Mouse (Mus musculus): ENCODE measurements around the gene Olfr131. TPM values are rescaled to one million over a fixed set of nuclear protein-coding genes. Genes with fewer than 3 reads are reported as not detected.
"Not testable (repeated sequence)": the region's sequence is repeated elsewhere in the genome, so short reads cannot be mapped to it uniquely, and the experiment has no call there.

Olfr131 gene
- not detected in 2 replicates for polyA plus RNA-seq (2016; fragmentation: Nextera tagmentation; extraction: Ambion mirVana)

DNA sequence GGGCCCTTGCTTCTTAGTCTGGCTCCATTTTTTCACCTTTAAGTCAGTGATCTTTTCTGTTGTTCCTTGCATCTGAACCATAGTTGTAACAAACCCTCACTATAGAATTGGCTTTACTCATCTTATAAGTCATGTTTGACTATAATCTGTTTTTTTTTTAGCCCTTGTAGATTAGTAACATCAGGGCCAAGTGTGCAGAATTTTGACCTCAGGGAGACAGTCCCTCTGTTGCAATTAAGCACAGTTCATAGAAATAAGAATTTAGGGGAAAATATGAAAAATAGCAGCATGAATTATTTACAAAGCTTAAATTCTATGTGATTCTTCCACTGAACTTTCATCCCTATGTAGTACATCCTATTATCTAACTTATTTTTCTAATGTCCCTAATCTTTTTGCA lies at the start of gene Olfr131:
Gene Olfr131 (minus strand): TSS at position 101 of the 400 bp plus-strand sequence.
- Histone ChIP-seq H3K27me3 (no peaks in the 10 kb centered on the region), H3K4me1 (replicated peaks) (no peaks in the 10 kb centered on the region), H3K27ac (no peak within 1 kb of the TSS), H3K4me2 (no peak within 1 kb of the TSS), H3K4me3 (replicated peaks) (no peak within 1 kb of the TSS), H3K36me3 (no peaks in the 10 kb centered on the region), H3K9ac (replicated peaks) (no peak within 1 kb of the TSS), H3K9me3 (no peaks in the 10 kb centered on the region)
- ATAC-seq (ENCODE audit: insufficient number of reproducible peaks, insufficient read depth, low FRiP score, low TSS enrichment, low read depth): no peak

DNA sequence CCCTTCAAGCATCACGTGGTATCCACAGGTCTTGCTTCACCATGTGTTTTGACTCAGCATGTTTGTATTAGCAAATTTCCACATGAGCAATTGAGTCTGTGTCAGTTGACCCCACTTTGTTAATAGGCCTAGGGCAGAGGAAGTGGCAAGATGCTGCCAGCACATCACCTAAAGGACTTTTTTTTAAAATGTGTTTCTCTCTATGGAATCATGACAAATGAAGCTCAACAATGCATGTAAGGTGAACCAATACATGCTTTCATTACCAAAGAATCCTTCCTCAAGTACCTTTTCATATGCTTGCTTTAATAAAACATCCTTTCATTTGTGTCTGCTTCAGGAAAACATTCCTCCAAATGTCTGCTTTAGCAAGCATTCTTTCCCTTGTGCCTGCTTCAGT lies 45.9 kb upstream of the Olfr131 start, which contains the start of gene Olfr132:
Gene Olfr132 (minus strand): TSS at position 101 of the 400 bp plus-strand sequence.
- no peak within 1 kb of the TSS for H3K9ac ChIP-seq (replicated peaks)
- H3K27me3 ChIP-seq: no peaks in the 10 kb centered on the region
- 58% methylated on average over 1 of the region's 1 CpGs for WGBS
- H3K4me1 ChIP-seq (replicated peaks): no peaks in the 10 kb centered on the region
- no peak within 1 kb of the TSS for H3K27ac ChIP-seq
- H3K4me3 ChIP-seq (replicated peaks): no peak within 1 kb of the TSS
- ATAC-seq (ENCODE audit: insufficient number of reproducible peaks, insufficient read depth, low FRiP score, low TSS enrichment, low read depth): no peak
- H3K4me2 ChIP-seq: no peak within 1 kb of the TSS
- no peaks in the 10 kb centered on the region for H3K9me3 ChIP-seq
- H3K36me3 ChIP-seq: no peaks in the 10 kb centered on the region

DNA sequence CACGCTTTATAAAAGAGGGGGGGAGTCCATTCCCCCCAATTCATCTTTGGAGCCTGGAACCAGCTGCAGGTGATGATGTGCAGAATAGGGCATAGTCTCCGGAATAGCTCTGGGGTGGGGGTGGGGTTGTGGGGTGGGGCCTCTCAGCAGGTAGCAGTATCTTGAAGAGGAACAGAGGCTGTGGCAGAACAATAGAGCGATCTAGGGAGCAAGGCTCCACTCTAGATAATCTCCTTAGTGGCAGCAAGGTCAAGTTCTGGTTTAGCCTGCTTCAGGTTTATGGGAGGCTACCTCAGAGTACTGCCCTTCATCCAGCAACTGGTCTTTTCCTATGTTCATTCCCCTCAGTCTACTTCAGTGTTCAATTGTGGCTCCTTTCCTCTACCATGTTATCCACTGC lies 36.9 kb upstream of the Olfr131 start:
- H3K27me3 ChIP-seq; H3K4me2 ChIP-seq; H3K27ac ChIP-seq; ATAC-seq (ENCODE audit: insufficient number of reproducible peaks, insufficient read depth, low FRiP score, low TSS enrichment, low read depth); H3K9ac ChIP-seq (replicated peaks); H3K4me1 ChIP-seq (replicated peaks); H3K4me3 ChIP-seq (replicated peaks); H3K36me3 ChIP-seq: not testable (repeated sequence)
- H3K9me3 ChIP-seq: peaks cover 15% of the 10 kb centered on the region; the same call in 1 of the 2 replicates
- 76% methylated on average over 3 of the region's 3 CpGs for WGBS

DNA sequence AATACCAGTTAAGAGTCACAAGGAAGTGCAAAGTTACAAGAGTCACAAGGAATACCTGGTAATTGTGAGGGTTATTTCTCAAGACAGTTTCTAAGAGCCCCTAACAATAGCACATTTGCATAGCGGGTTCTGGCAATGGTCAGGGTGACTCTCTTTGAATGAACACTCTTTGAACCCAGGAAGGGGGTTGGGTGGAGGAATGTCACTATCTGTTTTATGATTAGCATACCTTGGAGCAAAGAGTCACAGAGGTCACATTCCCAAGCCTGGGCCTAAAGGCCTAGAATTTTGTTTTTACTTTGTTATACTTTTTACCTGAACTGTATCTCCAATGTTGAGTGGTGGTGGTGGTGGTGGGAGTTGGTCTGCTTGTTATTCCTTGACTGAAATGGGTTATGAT lies 35.7 kb upstream of the Olfr131 start:
- H3K4me1 ChIP-seq (replicated peaks); H3K27me3 ChIP-seq; H3K36me3 ChIP-seq; H3K9ac ChIP-seq (replicated peaks); H3K4me3 ChIP-seq (replicated peaks); ATAC-seq (ENCODE audit: insufficient number of reproducible peaks, insufficient read depth, low FRiP score, low TSS enrichment, low read depth); H3K4me2 ChIP-seq; H3K27ac ChIP-seq: not testable (repeated sequence)
- peaks cover 15% of the 10 kb centered on the region; the same call in 1 of the 2 replicates for H3K9me3 ChIP-seq
- 79% methylated on average over 1 of the region's 1 CpGs for WGBS

DNA sequence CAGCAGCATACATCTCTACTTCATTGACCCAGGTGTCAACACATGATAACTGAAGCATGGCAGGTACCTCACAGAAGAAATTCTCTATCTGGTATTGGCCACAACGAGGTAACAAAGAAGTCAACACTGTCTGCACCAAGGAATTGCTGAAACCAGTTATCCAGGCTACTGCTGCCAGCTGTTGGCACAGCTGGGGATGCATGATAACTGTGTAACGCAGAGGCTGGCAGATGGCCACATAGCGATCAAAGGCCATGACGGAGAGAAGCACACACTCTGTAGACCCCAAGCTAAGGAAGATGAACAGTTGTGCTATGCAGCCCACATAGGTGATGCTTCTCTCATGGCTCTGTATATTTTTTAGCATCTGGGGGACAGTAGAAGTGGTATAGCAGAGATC lies 6.1 kb downstream of the Olfr131 start:
- H3K27ac ChIP-seq: no peak overlapping the region
- no peak overlapping the region for H3K4me3 ChIP-seq (replicated peaks)
- no peaks in the 10 kb centered on the region for H3K36me3 ChIP-seq
- 85% methylated on average over 4 of the region's 4 CpGs for WGBS
- no peaks in the 10 kb centered on the region for H3K4me1 ChIP-seq (replicated peaks)
- H3K9ac ChIP-seq (replicated peaks): no peak overlapping the region
- H3K9me3 ChIP-seq: peaks cover 5% of the 10 kb centered on the region; the same call in 1 of the 2 replicates
- H3K27me3 ChIP-seq: no peaks in the 10 kb centered on the region
- no peak overlapping the region for H3K4me2 ChIP-seq
- no peak for ATAC-seq (ENCODE audit: insufficient number of reproducible peaks, insufficient read depth, low FRiP score, low TSS enrichment, low read depth)

DNA sequence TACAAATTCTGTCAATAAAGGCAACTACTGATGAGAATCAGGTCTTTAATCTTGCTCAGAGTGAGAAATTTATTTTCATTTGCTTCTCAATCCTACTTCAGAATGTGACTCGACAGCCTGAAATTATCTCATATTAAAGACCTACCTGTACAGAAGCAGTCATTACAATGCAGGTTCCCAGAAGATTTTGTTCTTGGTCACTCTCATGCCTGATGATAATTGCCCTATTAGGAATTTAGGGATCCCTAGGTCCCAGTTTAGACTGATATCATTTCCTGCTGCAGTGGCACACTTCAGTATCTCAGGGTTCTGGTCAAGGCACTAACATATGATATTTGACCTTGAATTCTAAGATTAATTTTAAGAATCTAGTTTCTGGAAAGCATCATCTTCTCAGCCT lies 24.9 kb downstream of the Olfr131 start, which contains the start of gene Olfr130:
Gene Olfr130 (plus strand): TSS at position 301 of the 400 bp plus-strand sequence.
- Histone ChIP-seq H3K27ac (no peak within 1 kb of the TSS), H3K27me3 (no peaks in the 10 kb centered on the region), H3K4me1 (replicated peaks) (no peaks in the 10 kb centered on the region), H3K36me3 (no peaks in the 10 kb centered on the region), H3K9me3 (no peaks in the 10 kb centered on the region), H3K4me3 (replicated peaks) (no peak within 1 kb of the TSS), H3K4me2 (no peak within 1 kb of the TSS), H3K9ac (replicated peaks) (no peak within 1 kb of the TSS)
- no peak for ATAC-seq (ENCODE audit: insufficient number of reproducible peaks, insufficient read depth, low FRiP score, low TSS enrichment, low read depth)
- 85% methylated on average over 1 of the region's 1 CpGs for WGBS

DNA sequence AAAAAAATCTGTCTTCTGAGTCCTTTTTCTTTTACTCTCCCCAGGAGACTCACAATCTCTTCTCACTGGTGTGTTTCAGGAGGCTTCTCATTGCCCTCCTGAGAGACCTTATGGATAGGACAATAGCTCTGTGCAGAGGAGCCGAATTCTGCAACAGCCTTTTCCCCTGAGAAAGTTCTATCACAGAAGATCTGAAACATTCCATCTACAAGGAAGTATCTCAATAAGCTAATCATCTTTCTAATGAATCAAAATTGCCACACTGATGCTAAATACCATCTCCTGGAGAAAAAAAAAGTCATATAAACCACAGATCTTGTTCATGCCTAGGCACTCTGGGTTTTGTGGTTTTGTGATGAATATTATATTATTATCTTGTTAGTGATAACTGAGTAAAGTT lies 28.5 kb downstream of the Olfr131 start, which contains the start of gene Olfr129:
Gene Olfr129 (minus strand): TSS at position 101 of the 400 bp plus-strand sequence.
- H3K4me1 ChIP-seq (replicated peaks): no peaks in the 10 kb centered on the region
- H3K4me2 ChIP-seq: no peak within 1 kb of the TSS
- no peaks in the 10 kb centered on the region for H3K36me3 ChIP-seq
- H3K9ac ChIP-seq (replicated peaks): no peak within 1 kb of the TSS
- WGBS: 79% methylated on average over 1 of the region's 1 CpGs
- H3K27me3 ChIP-seq: no peaks in the 10 kb centered on the region
- no peaks in the 10 kb centered on the region for H3K9me3 ChIP-seq
- ATAC-seq (ENCODE audit: insufficient number of reproducible peaks, insufficient read depth, low FRiP score, low TSS enrichment, low read depth): no peak
- no peak within 1 kb of the TSS for H3K4me3 ChIP-seq (replicated peaks)
- H3K27ac ChIP-seq: no peak within 1 kb of the TSS

Other genes starting within 250 kb of the Olfr131 start
- gene Olfr126, start 241.2 kb downstream of the Olfr131 start, polyA plus RNA-seq (2016; fragmentation: Nextera tagmentation; extraction: Ambion mirVana): not detected in 2 replicates
- gene Olfr127, start 188.3 kb downstream of the Olfr131 start, polyA plus RNA-seq (2016; fragmentation: Nextera tagmentation; extraction: Ambion mirVana): not detected in 2 replicates
- not detected in 2 replicates for gene Olfr128, start 168.1 kb downstream of the Olfr131 start, polyA plus RNA-seq (2016; fragmentation: Nextera tagmentation; extraction: Ambion mirVana)
- gene Olfr761, start 135.6 kb downstream of the Olfr131 start, polyA plus RNA-seq (2016; fragmentation: Nextera tagmentation; extraction: Ambion mirVana): not detected in 2 replicates
- not detected in 2 replicates for gene Olfr129, start 28.6 kb downstream of the Olfr131 start, polyA plus RNA-seq (2016; fragmentation: Nextera tagmentation; extraction: Ambion mirVana)
- gene Olfr130, start 24.8 kb downstream of the Olfr131 start, polyA plus RNA-seq (2016; fragmentation: Nextera tagmentation; extraction: Ambion mirVana): not detected in 2 replicates
- gene Olfr132, start 45.8 kb upstream of the Olfr131 start, polyA plus RNA-seq (2016; fragmentation: Nextera tagmentation; extraction: Ambion mirVana): not detected in 2 replicates
- gene Olfr133, start 56.6 kb upstream of the Olfr131 start, polyA plus RNA-seq (2016; fragmentation: Nextera tagmentation; extraction: Ambion mirVana): not detected in 2 replicates
- not detected in 2 replicates for gene Olfr134, start 82.7 kb upstream of the Olfr131 start, polyA plus RNA-seq (2016; fragmentation: Nextera tagmentation; extraction: Ambion mirVana)
- gene Olfr135, start 115.6 kb upstream of the Olfr131 start, polyA plus RNA-seq (2016; fragmentation: Nextera tagmentation; extraction: Ambion mirVana): not detected in 2 replicates
- gene Olfr138, start 172.3 kb upstream of the Olfr131 start, polyA plus RNA-seq (2016; fragmentation: Nextera tagmentation; extraction: Ambion mirVana): not detected in 2 replicates
- gene Olfr137, start 218.9 kb upstream of the Olfr131 start, polyA plus RNA-seq (2016; fragmentation: Nextera tagmentation; extraction: Ambion mirVana): not detected in 2 replicates
- not detected in 2 replicates for gene Olfr136, start 241.1 kb upstream of the Olfr131 start, polyA plus RNA-seq (2016; fragmentation: Nextera tagmentation; extraction: Ambion mirVana)